Mouse (Mus musculus): ENCODE measurements around the gene Procr. TPM values are rescaled to one million over a fixed set of nuclear protein-coding genes. Genes with fewer than 3 reads are reported as not detected.

Gene Procr
- total and polyA plus RNA-seq, 2 experiments from 2014 or later = 1.5 to 2.5 TPM

DNA sequence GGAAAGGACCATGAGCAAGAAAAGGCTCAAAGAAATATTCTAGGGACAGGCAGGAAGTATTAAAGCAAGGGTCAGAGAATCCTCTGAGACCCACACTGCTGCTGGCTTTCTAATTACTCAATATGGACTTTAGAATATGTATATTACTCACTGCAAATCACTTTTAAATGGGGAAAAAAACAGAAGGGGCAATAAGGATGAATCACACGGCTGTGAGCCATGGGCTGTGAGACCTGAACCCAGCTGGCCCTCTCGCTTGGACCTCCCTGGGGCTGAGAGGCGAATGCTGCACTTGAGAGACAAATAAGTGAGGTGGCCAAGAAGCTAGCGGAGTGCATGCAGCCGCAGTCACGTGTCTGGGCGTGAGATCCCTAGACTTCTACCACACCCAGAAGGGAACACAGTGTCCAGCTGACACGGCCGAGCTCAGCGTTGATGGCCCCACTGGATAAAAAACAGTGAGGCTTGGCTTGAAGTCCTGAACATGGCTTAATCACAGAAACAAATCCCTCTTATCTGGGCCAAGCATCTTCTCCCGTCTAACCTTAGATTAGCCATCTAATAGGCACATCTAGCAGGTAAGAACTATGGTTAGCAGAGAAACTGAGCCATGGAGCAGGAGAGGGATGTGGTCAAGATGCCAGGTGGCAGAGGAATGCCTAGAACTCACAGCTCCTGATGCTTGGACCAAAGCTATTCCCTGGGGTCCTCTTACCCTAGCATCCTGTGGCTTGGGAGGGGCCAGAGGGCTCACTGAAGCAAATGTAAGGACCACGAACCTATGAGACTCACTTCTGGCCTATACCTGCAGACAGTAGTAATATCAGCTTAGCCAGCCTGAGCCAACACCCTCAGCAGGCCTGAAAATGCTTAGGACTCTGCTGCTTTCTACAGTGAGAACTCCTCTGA lies 33.6 kb upstream of the Procr start:
- no peak overlapping the region for H3K4me2 ChIP-seq (ENCODE audit: low read depth, low read length, poor library complexity, severe bottlenecking)
- TF ChIP-seq CTCF (IDR thresholded peaks at IDR 0.05) = no peak
- no peak for DNase-seq (ENCODE audit: low spot score)
- no peak overlapping the region for H3K9ac ChIP-seq (replicated peaks; ENCODE audit: low read length, poor library complexity, severe bottlenecking)
- ATAC-seq (ENCODE audit: low FRiP score) = no peak
- 86% methylated on average over 12 of the region's 12 CpGs for WGBS
- H3K27me3 ChIP-seq (ENCODE audit: insufficient read depth, low read length) = no peaks in the 10 kb centered on the region
- no peak overlapping the region for H3K27ac ChIP-seq (ENCODE audit: low read depth, low read length)
- peaks cover 54% of the 10 kb centered on the region for H3K36me3 ChIP-seq (ENCODE audit: insufficient read depth, low read length)
- no peaks in the 10 kb centered on the region for H3K4me1 ChIP-seq (ENCODE audit: insufficient read depth, low read length)
- H3K9me3 ChIP-seq (ENCODE audit: low read length) = no peaks in the 10 kb centered on the region
- H3K4me3 ChIP-seq (ENCODE audit: low read depth, low read length) = no peak overlapping the region

- ATAC-seq (ENCODE audit: low FRiP score) (no peak), DNase-seq (ENCODE audit: low spot score) (no peak)
- 90% methylated on average over 5 of the region's 5 CpGs for WGBS
- Histone ChIP-seq H3K4me2 (ENCODE audit: low read depth, low read length, poor library complexity, severe bottlenecking) (no peak overlapping the region), H3K36me3 (ENCODE audit: insufficient read depth, low read length) (peaks cover 38% of the 10 kb centered on the region), H3K4me3 (ENCODE audit: low read depth, low read length) (no peak overlapping the region), H3K27me3 (ENCODE audit: insufficient read depth, low read length) (no peaks in the 10 kb centered on the region), H3K9ac (replicated peaks; ENCODE audit: low read length, poor library complexity, severe bottlenecking) (no peak overlapping the region), H3K4me1 (ENCODE audit: insufficient read depth, low read length) (no peaks in the 10 kb centered on the region), H3K9me3 (ENCODE audit: low read length) (no peaks in the 10 kb centered on the region), H3K27ac (ENCODE audit: low read depth, low read length) (no peak overlapping the region)
- no peak for TF ChIP-seq CTCF (IDR thresholded peaks at IDR 0.05)
These were observed 30.3 kb upstream of the Procr start for GRCm38 (mm10) chr2:155720585-155720984.

- H3K36me3 ChIP-seq (ENCODE audit: insufficient read depth, low read length) = peaks cover 20% of the 10 kb centered on the region
These were observed 26.9 kb upstream of the Procr start for GRCm38 (mm10) chr2:155724036-155724435.

DNA sequence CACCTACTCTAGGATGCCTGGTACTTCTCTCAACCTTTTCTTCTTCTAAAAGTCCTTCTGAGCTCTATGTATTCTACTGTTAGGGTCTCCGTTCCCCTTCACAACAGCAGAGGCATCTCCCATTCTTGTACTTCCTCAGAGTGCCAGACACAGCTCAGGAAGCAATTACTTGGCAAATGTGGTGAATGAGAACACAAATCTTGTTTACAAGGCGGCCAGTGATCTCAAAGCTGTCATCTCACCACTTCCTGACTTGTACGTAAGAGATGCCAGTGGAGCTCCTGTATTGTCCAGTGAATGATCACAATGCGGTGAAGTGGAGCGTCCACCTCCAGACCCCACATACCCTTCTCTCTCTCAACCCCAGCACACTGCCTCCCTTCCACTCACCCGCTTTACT lies 26.4 kb upstream of the Procr start:
- no peak for DNase-seq (ENCODE audit: low spot score)
- Histone ChIP-seq H3K4me1 (ENCODE audit: insufficient read depth, low read length) (no peaks in the 10 kb centered on the region), H3K27me3 (ENCODE audit: insufficient read depth, low read length) (no peaks in the 10 kb centered on the region), H3K9ac (replicated peaks; ENCODE audit: low read length, poor library complexity, severe bottlenecking) (no peak overlapping the region), H3K9me3 (ENCODE audit: low read length) (no peaks in the 10 kb centered on the region), H3K4me3 (ENCODE audit: low read depth, low read length) (no peak overlapping the region), H3K36me3 (ENCODE audit: insufficient read depth, low read length) (peaks cover 16% of the 10 kb centered on the region), H3K4me2 (ENCODE audit: low read depth, low read length, poor library complexity, severe bottlenecking) (no peak overlapping the region), H3K27ac (ENCODE audit: low read depth, low read length) (no peak overlapping the region)
- WGBS = 87% methylated on average over 6 of the region's 6 CpGs
- TF ChIP-seq CTCF (IDR thresholded peaks at IDR 0.05) = no peak
- no peak for ATAC-seq (ENCODE audit: low FRiP score)

More at GRCm38 (mm10) chr2:155724036-155724435, 26.9 kb upstream of the Procr start:
- Histone ChIP-seq H3K27me3 (ENCODE audit: insufficient read depth, low read length) (no peaks in the 10 kb centered on the region), H3K27ac (ENCODE audit: low read depth, low read length) (no peak overlapping the region), H3K4me2 (ENCODE audit: low read depth, low read length, poor library complexity, severe bottlenecking) (no peak overlapping the region), H3K4me3 (ENCODE audit: low read depth, low read length) (no peak overlapping the region), H3K9ac (replicated peaks; ENCODE audit: low read length, poor library complexity, severe bottlenecking) (no peak overlapping the region), H3K4me1 (ENCODE audit: insufficient read depth, low read length) (no peaks in the 10 kb centered on the region), H3K9me3 (ENCODE audit: low read length) (no peaks in the 10 kb centered on the region)
- no peak for TF ChIP-seq CTCF (IDR thresholded peaks at IDR 0.05)
- DNase-seq (ENCODE audit: low spot score) = no peak
- no peak for ATAC-seq (ENCODE audit: low FRiP score)
- 88% methylated on average over 5 of the region's 5 CpGs for WGBS

DNA sequence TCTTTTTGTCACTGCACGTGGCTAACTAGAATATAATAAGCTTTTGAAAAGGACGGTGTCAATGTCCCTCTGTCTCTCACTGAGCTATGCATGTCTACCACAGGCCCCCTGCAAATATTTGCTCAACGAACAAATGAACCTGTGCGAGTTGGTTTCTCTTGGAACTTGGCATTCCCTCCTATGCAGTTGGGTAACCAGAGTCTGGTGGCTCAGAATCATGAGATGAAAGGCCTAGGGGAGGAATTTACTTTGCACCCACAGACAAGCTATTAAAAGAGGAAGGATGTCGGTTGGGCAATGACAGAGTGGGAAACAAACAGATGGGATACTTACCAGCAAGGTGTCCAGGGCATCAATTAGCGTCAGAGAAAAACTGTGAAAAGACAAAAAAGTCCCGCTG lies 24.6 kb upstream of the Procr start:
- H3K9ac ChIP-seq (replicated peaks; ENCODE audit: low read length, poor library complexity, severe bottlenecking) = no peak overlapping the region
- H3K4me3 ChIP-seq (ENCODE audit: low read depth, low read length) = no peak overlapping the region
- TF ChIP-seq CTCF (IDR thresholded peaks at IDR 0.05) = no peak
- ATAC-seq (ENCODE audit: low FRiP score) (no peak), DNase-seq (ENCODE audit: low spot score) (no peak)
- WGBS = 86% methylated on average over 7 of the region's 7 CpGs
- H3K4me1 ChIP-seq (ENCODE audit: insufficient read depth, low read length) = no peaks in the 10 kb centered on the region
- no peak overlapping the region for H3K27ac ChIP-seq (ENCODE audit: low read depth, low read length)
- H3K36me3 ChIP-seq (ENCODE audit: insufficient read depth, low read length) = peaks cover 8% of the 10 kb centered on the region; the same call in 1 of the 2 replicates
- no peak overlapping the region for H3K4me2 ChIP-seq (ENCODE audit: low read depth, low read length, poor library complexity, severe bottlenecking)
- no peaks in the 10 kb centered on the region for H3K27me3 ChIP-seq (ENCODE audit: insufficient read depth, low read length)
- no peaks in the 10 kb centered on the region for H3K9me3 ChIP-seq (ENCODE audit: low read length)

DNA sequence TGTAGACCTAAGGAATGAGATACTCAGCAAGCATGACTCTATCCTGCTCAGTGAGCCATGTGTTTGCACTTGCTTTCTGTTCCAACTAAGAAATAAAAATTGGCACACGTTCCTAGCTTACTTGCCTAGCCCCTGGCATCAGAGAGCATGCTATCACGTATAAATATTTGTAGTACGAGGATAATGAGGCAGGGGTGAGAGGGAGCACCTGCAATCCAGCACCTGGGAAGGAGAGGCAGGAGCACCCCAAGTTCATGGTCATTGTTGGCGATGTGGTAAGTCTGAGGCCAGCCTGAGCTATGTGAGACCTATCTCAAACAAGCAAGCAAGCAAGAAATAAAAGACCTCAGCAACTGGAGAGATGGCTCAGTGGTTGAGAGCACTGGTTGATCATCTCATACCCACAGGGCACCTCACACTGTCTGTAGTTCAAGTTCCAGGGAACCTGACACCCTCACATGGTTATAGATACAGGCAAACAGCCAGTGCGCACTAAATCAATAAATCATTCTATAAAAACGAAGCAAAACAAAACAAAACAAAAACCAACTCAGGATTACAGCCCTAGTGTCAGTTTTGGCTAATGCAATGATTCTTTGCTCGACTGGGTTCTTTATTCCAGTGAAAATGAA lies 23.0 kb upstream of the Procr start:
- TF ChIP-seq CTCF (IDR thresholded peaks at IDR 0.05) = no peak
- H3K27ac ChIP-seq (ENCODE audit: low read depth, low read length) = no peak overlapping the region
- ATAC-seq (ENCODE audit: low FRiP score) = no peak
- no peaks in the 10 kb centered on the region for H3K9me3 ChIP-seq (ENCODE audit: low read length)
- no peak overlapping the region for H3K4me3 ChIP-seq (ENCODE audit: low read depth, low read length)
- WGBS = 78% methylated on average over 7 of the region's 7 CpGs
- no peak overlapping the region for H3K9ac ChIP-seq (replicated peaks; ENCODE audit: low read length, poor library complexity, severe bottlenecking)
- H3K36me3 ChIP-seq (ENCODE audit: insufficient read depth, low read length) = peaks cover 3% of the 10 kb centered on the region; the same call in 1 of the 2 replicates
- DNase-seq (ENCODE audit: low spot score) = no peak
- no peaks in the 10 kb centered on the region for H3K4me1 ChIP-seq (ENCODE audit: insufficient read depth, low read length)
- no peaks in the 10 kb centered on the region for H3K27me3 ChIP-seq (ENCODE audit: insufficient read depth, low read length)
- peak overlapping the region; percentile 83; the same call in 1 of the 2 replicates for H3K4me2 ChIP-seq (ENCODE audit: low read depth, low read length, poor library complexity, severe bottlenecking)
